Mouse (Mus musculus) heart, embryonic 15.5 days (tissue): ENCODE measurements around the gene Ak5. TPM values are rescaled to one million over a fixed set of nuclear protein-coding genes. Genes with fewer than 3 reads are reported as not detected.
"Not testable (repeated sequence)": the region's sequence is repeated elsewhere in the genome, so short reads cannot be mapped to it uniquely, and the experiment has no call there.

Experiments
- ATAC-seq: fragments of 200-750 bp; cut with Nextera tagmentation; replicated peaks from 2 replicates; pipeline ENCODE4 v1.8.0; 2017; ENCODE audit warnings: low read depth, moderate TSS enrichment; ENCODE audit not compliant: insufficient number of reproducible peaks, insufficient read depth, low FRiP score
- H3K27ac ChIP-seq: fragments of 300-500 bp; sonication (generic); 2 replicates; pipeline ENCODE4 v1.5.1; 2015; ENCODE audit warnings: mild to moderate bottlenecking, inconsistent platforms
- H3K27me3 ChIP-seq: fragments of 300-500 bp; sonication (generic); 2 replicates; pipeline ENCODE4 v1.6.1; 2015; ENCODE audit warnings: inconsistent platforms
- H3K36me3 ChIP-seq: fragments of 300-500 bp; sonication (generic); 2 replicates; pipeline ENCODE4 v1.6.1; 2015; ENCODE audit warnings: mild to moderate bottlenecking, inconsistent platforms
- H3K4me1 ChIP-seq: fragments of 300-500 bp; sonication (generic); replicated peaks from 2 replicates; pipeline ENCODE4 v1.6.1; 2015; ENCODE audit warnings: inconsistent platforms
- H3K4me2 ChIP-seq: fragments of 300-500 bp; sonication (generic); 2 replicates; pipeline ENCODE4 v1.6.1; 2015; ENCODE audit warnings: inconsistent platforms, mild to moderate bottlenecking, moderate library complexity
- H3K4me3 ChIP-seq: fragments of 300-500 bp; sonication (generic); 2 replicates; pipeline ENCODE4 v1.5.1; 2015; ENCODE audit warnings: mild to moderate bottlenecking, inconsistent platforms
- H3K9ac ChIP-seq: fragments of 300-500 bp; sonication (generic); 2 replicates; pipeline ENCODE4 v1.6.1; 2015; ENCODE audit warnings: mild to moderate bottlenecking, inconsistent platforms
- H3K9me3 ChIP-seq: fragments of 300-500 bp; sonication (generic); replicated peaks from 2 replicates; pipeline ENCODE4 v1.6.1; 2016; ENCODE audit warnings: inconsistent platforms
- WGBS: fragments of 180-500 bp; shearing (Covaris S2); methylation state at CpG from one replicate; pipeline ENCODE4 v1.1.7; 2015; ENCODE audit warnings: mixed read lengths; 5-methylcytosine and 5-hydroxymethylcytosine counted together
- polyA plus RNA-seq: library from polyadenylated mRNA; unstranded; fragments of >200 nt; fragmentation: Nextera tagmentation; extraction: Ambion mirVana; gene quantifications from 2 replicates; pipeline ENCODE4 v1.2.1, GENCODE M21; 2015

Ak5 gene
- polyA plus RNA-seq, result 0.78 and 1.2 TPM in 2 replicates

DNA sequence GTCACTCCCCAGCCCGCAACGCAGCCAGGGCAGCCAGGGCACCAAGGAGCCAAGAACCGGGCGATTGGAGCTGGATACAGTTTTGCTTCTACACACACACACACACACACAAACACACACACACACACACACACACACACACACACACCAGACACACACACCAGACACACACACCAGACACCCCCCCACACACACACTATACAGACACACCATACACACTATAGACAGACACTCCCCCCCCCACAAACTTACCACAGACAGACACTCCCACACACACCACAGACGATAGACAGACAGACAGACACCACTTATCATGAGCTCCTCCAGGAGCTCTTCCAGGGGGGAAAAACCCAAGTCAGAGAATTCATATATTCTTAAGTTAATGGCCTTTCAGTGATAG, at the start of gene Ak5:
Gene Ak5 (minus strand): TSS at position 122 of the 400 bp plus-strand sequence.
- Histone ChIP-seq H3K27ac (no peak within 1 kb of the TSS), H3K27me3 (peaks cover 61% of the 10 kb centered on the region), H3K9ac (peak within 1 kb of the TSS; percentile 43), H3K36me3 (no peaks in the 10 kb centered on the region), H3K4me2 (peak within 1 kb of the TSS; percentile 98), H3K4me1 (peaks cover 10% of the 10 kb centered on the region), H3K9me3 (no peaks in the 10 kb centered on the region), H3K4me3 (peak within 1 kb of the TSS; percentile 59)
- WGBS, result 1% methylated on average over 5 of the region's 5 CpGs
- 0 out of 2 replicates have a peak, but pooled peaks have one; percentile 11 for ATAC-seq

DNA sequence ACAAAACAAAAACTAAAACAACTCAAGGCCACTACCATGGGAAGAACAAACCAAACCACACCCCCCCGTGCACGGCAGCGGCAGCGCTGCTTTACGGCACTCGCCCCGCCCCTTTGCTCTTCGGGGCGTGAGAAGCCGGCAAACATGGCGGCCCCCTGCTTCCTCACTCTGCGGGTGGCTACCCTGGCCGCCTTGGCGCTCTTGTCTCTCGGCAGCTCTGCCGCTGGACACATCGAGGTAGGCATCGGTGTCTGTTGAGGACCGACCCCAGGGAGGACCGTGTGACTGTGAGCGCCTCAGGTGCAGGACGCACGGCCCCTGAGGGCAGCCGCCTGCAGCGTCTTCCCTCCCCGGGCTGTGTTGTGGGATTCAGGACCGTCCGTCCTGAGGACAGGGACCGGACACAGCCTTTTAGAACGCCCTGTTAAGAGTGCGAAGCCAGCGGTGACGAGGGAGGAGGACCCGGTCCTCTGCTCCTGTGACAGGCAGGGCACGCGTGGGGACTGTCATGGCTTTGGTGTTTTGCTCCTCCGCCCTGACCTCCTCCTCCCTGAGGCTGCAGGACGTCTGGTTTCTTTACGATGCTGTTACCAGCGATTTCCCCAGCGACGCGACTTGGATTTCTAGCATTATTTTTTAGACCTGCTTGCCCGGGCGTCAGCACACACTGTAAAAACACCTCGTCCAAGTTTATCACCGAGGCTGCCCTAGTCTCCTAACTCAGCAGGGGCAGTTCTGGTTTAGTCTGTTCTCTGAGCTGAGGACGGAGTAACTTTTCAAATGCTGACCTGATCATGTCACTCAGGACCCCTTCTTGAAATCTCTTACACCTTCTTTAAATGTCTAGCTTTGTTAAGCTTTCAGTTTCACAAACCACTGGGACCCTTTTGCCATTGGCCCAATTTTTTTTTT, 46.1 kb upstream of the Ak5 start, which contains the start of gene Pigk:
Gene Pigk (plus strand): TSS at position 110 of the 912 bp plus-strand sequence.
- under 1% methylated on average over 48 of the region's 48 CpGs for WGBS
- H3K4me3 ChIP-seq, result peak within 1 kb of the TSS; percentile 91
- peak; percentile 85 for ATAC-seq
- H3K9me3 ChIP-seq, result no peaks in the 10 kb centered on the region
- peak within 1 kb of the TSS; percentile 77 for H3K9ac ChIP-seq
- peaks cover 7% of the 10 kb centered on the region; the same call in 1 of the 2 replicates for H3K4me1 ChIP-seq
- peak within 1 kb of the TSS; percentile 68 for H3K27ac ChIP-seq
- H3K27me3 ChIP-seq, result no peaks in the 10 kb centered on the region
- no peaks in the 10 kb centered on the region for H3K36me3 ChIP-seq
- H3K4me2 ChIP-seq, result peak within 1 kb of the TSS; percentile 82

DNA sequence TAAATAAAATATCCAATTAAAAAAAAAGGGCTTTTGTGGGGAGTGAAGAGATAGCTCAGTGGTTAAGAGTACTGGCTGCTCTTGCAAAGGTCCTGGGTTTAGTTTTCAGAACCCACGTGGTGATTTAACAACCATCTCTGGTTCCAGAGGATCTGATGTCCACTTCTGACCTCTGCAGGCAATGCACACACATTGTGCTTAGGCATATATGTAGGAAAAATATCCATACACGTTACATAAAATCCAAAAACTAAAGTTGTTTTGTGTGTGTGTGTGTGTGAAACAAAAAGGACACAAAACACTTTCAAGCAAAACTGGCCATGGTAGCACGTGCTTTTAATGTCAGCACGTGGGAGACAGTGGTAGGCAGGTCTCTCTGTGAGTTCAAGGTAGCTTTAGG, 44.8 kb upstream of the Ak5 start:
- H3K36me3 ChIP-seq, result no peaks in the 10 kb centered on the region
- H3K27me3 ChIP-seq, result no peaks in the 10 kb centered on the region
- no peak overlapping the region for H3K4me2 ChIP-seq
- no peak overlapping the region for H3K27ac ChIP-seq
- no peak overlapping the region for H3K9ac ChIP-seq
- no peaks in the 10 kb centered on the region for H3K9me3 ChIP-seq
- 70% methylated on average over 4 of the region's 4 CpGs for WGBS
- ATAC-seq, result no peak
- H3K4me1 ChIP-seq, result peaks cover 7% of the 10 kb centered on the region; the same call in 1 of the 2 replicates
- H3K4me3 ChIP-seq, result no peak overlapping the region

DNA sequence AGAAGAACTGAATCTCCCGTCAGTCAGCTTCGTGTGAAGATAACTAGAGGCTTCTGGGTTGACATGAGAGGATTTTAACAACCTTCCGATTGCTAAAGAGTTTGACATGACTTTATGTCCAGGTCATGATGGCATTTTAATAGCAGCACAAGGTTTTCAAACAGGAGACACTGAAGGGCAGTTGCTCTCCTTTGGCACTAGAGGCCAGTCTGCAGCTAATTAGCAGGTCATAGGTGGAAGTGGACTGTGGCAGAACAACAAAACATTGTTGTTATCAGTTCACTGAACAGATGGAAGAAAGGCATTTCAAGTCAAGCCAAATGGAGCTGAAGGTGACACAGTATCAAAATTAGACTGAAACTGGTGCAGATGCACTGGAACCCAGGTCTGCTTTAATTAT, 41.8 kb upstream of the Ak5 start:
- H3K9ac ChIP-seq, result no peak overlapping the region
- no peaks in the 10 kb centered on the region for H3K9me3 ChIP-seq
- 78% methylated on average over 3 of the region's 3 CpGs for WGBS
- H3K4me3 ChIP-seq, result no peak overlapping the region
- no peak overlapping the region for H3K27ac ChIP-seq
- no peaks in the 10 kb centered on the region for H3K27me3 ChIP-seq
- ATAC-seq, result no peak
- H3K4me1 ChIP-seq, result peaks cover 5% of the 10 kb centered on the region; the same call in 1 of the 2 replicates
- H3K36me3 ChIP-seq, result no peaks in the 10 kb centered on the region
- no peak overlapping the region for H3K4me2 ChIP-seq

DNA sequence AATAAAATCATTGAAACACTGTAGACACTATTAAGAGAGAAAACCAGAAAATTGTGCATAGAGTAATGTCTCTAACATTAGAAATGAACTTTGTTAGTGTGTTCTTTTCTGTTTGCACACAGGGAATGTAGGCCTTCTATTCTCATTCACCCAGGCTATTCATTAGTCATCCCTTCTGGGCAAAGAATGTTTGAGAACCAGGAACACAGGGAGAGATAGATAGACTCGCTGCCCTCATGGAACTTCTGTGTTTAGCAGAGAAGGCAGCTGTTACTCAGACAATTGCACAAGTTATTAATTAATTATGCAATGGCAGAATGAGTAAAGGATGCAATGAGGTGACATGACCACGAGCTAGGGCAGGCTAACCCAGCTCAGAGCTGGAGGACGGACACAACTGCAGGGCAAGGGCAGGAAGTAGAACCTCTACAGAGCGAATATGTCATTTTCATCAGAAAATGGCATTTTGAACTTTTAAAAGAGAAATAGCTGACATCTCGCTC, 39.2 kb upstream of the Ak5 start:
- Histone ChIP-seq H3K9ac (no peak overlapping the region), H3K36me3 (no peaks in the 10 kb centered on the region), H3K27ac (no peak overlapping the region), H3K4me1 (no peaks in the 10 kb centered on the region), H3K9me3 (no peaks in the 10 kb centered on the region), H3K27me3 (no peaks in the 10 kb centered on the region), H3K4me2 (no peak overlapping the region), H3K4me3 (no peak overlapping the region)
- 78% methylated on average over 5 of the region's 5 CpGs for WGBS
- no peak for ATAC-seq

DNA sequence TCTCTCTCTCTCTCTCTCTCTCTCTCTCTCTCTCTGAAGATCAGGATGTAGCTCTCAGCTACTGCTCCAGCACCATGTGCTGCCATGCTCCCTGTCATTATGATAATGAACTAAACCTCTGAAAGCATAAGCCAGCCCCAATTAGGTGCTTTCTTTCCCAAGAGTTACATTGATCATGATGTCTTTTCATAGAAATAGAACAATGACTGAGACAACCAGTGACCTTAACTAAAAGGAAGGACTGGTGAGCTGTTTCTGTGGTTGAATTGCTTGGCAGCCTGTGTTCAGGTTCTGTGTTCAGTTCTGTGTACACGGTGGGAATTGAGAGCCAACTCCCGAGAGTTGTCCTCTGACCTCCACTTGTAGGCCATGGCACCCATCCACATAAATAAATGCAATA, 38.7 kb upstream of the Ak5 start:
- Histone ChIP-seq H3K27ac (no peak overlapping the region), H3K4me3 (no peak overlapping the region), H3K4me1 (no peaks in the 10 kb centered on the region), H3K9ac (no peak overlapping the region), H3K36me3 (no peaks in the 10 kb centered on the region), H3K27me3 (no peaks in the 10 kb centered on the region), H3K4me2 (no peak overlapping the region), H3K9me3 (no peaks in the 10 kb centered on the region)
- WGBS, result 89% methylated on average over 2 of the region's 2 CpGs
- no peak for ATAC-seq

DNA sequence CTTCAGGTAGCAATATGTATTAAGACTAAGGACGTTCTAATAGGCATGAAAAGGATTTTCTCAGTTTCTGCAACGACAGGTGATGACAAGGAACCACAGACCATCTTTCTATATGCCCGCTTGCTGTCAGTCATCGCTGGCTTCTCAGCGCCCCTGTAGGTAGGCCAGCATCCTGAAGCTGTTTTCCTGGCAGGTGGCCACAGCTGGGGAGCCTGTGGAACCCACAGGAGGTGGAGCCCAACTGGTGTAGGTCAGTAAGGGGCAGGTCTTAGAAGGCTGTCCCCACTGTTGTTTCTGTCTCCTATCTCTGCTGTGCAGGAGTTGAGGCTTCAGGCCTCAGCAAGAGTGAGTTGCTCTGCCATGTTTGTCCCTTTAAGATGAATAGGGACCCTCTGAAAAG, 37.7 kb upstream of the Ak5 start:
- Histone ChIP-seq H3K27me3 (no peaks in the 10 kb centered on the region), H3K9ac (no peak overlapping the region), H3K27ac (no peak overlapping the region), H3K9me3 (no peaks in the 10 kb centered on the region), H3K4me1 (no peaks in the 10 kb centered on the region), H3K36me3 (no peaks in the 10 kb centered on the region), H3K4me3 (no peak overlapping the region), H3K4me2 (no peak overlapping the region)
- 65% methylated on average over 5 of the region's 5 CpGs for WGBS
- no peak; the same call in 1 of the 2 replicates for ATAC-seq

- 51% methylated on average over 8 of the region's 8 CpGs for WGBS
- H3K4me2 ChIP-seq, result peak overlapping the region; percentile 17; the same call in 1 of the 2 replicates
- no peaks in the 10 kb centered on the region for H3K27me3 ChIP-seq
- H3K4me1 ChIP-seq, result no peaks in the 10 kb centered on the region
- ATAC-seq, result no peak
- no peak overlapping the region for H3K27ac ChIP-seq
- H3K9me3 ChIP-seq, result no peaks in the 10 kb centered on the region
- 0 out of 2 replicates have a peak overlapping the region, but pooled peaks have one; percentile 14 for H3K4me3 ChIP-seq
- no peak overlapping the region for H3K9ac ChIP-seq
- no peaks in the 10 kb centered on the region for H3K36me3 ChIP-seq
These were observed 34.2 kb upstream of the Ak5 start for GRCm38 (mm10) chr3:152702274-152702843.

- WGBS, result 86% methylated on average over 8 of the region's 8 CpGs
- H3K36me3 ChIP-seq, H3K4me2 ChIP-seq, H3K27ac ChIP-seq, H3K9me3 ChIP-seq, H3K4me3 ChIP-seq, H3K9ac ChIP-seq, H3K27me3 ChIP-seq, H3K4me1 ChIP-seq, ATAC-seq: not testable (repeated sequence)
These were observed 33.4 kb upstream of the Ak5 start for GRCm38 (mm10) chr3:152701536-152701935.

DNA sequence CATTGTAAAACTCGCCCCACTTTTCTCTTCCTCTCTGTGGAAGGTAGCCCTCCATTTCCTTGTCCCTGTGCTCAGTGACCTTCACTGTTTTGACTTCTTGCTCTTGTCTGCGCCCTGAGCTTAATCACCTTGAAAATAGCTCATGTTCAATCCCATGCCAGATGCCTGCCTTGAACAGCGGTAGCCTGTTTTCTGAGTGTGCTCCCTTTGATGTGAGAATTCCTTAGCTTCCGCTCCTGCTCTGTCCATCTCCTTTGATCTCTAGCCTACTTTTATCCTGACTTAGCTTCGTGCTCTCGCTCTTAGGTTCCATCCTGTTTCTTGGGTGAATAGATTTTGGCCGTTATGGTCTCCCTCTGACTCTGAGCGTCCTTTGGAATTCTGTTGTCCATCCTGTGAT, 31.1 kb upstream of the Ak5 start:
- H3K4me2 ChIP-seq, result no peak overlapping the region
- no peak overlapping the region for H3K27ac ChIP-seq
- no peaks in the 10 kb centered on the region for H3K36me3 ChIP-seq
- H3K9me3 ChIP-seq, result no peaks in the 10 kb centered on the region
- no peaks in the 10 kb centered on the region for H3K27me3 ChIP-seq
- WGBS, result 40% methylated on average over 8 of the region's 8 CpGs
- no peak for ATAC-seq
- no peak overlapping the region for H3K9ac ChIP-seq
- H3K4me1 ChIP-seq, result no peaks in the 10 kb centered on the region
- no peak overlapping the region for H3K4me3 ChIP-seq

DNA sequence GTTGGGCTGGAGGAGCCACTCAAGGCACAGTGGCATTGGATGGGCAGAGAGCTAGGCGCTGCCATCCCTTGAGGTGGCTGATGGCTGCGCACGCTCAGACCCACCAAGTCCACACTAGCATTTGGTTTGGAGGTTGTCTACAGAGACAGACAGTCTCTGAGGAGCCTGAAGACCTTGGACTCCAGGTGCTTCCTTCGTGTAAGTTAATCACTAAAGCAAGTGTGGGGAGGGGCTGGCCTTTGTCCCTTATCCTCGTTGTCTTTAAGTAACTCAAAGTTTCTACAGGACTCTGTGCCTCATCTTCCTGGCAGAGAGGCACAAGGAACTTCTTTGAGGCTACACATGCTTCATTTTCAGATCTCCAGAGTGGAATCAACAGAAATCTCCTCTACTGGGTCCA, 29.9 kb upstream of the Ak5 start:
- no peak overlapping the region for H3K4me3 ChIP-seq
- H3K9ac ChIP-seq, result no peak overlapping the region
- WGBS, result 85% methylated on average over 5 of the region's 5 CpGs
- no peaks in the 10 kb centered on the region for H3K36me3 ChIP-seq
- no peak for ATAC-seq
- no peak overlapping the region for H3K4me2 ChIP-seq
- H3K9me3 ChIP-seq, result no peaks in the 10 kb centered on the region
- H3K27me3 ChIP-seq, result no peaks in the 10 kb centered on the region
- H3K4me1 ChIP-seq, result no peaks in the 10 kb centered on the region
- no peak overlapping the region for H3K27ac ChIP-seq
